ENCODE assay signal across 8 mouse cellular contexts in genomic region chr14:30716953-30717285, GRCm38 (mm10). TPM values are rescaled to one million over a fixed set of nuclear protein-coding genes. Genes with fewer than 3 reads are reported as not detected.
DNase-seq lines count a peak whose midpoint lies in the region; ATAC-seq and TF ChIP-seq lines count a peak whose summit lies in the region.

No protein-coding gene starts in this region.

- peak; percentile 17 for ATAC-seq in granulocyte monocyte progenitor cell, adult 5-6 weeks (replicated peaks; ENCODE audit: poor library complexity, severe bottlenecking)
- no peak for ATAC-seq in limb, embryonic 14.5 days (ENCODE audit: low FRiP score, low read depth)
- ATAC-seq in neural tube, embryonic 12.5 days (ENCODE audit: low FRiP score, low read depth): no peak

- H3K36me3 ChIP-seq in limb, embryonic 14.5 days (ENCODE audit: control insufficient read depth, insufficient read depth, low read length): no peaks in the 10 kb centered on the region
- H3K36me3 ChIP-seq in neural tube, embryonic 12.5 days: no peaks in the 10 kb centered on the region

- peaks cover 5% of the 10 kb centered on the region for H3K4me1 ChIP-seq in limb, embryonic 14.5 days (ENCODE audit: control insufficient read depth, insufficient read depth, low read length)
- H3K4me1 ChIP-seq in neural tube, embryonic 12.5 days: peaks cover 7% of the 10 kb centered on the region; the same call in 1 of the 2 replicates

- WGBS in limb, embryonic 14.5 days: 5% methylated on average over 7 of the region's 7 CpGs
- 8% methylated on average over 7 of the region's 7 CpGs for whole genome bisulfite sequencing in neural tube, embryonic 12.5 days

- no peak for DNase-seq in layer of hippocampus, adult 2 months (ENCODE audit: low spot score in 2 of 2)
- DNase-seq in layer of hippocampus, adult 8-10 months (ENCODE audit: low spot score in 2 of 2): no peak
- peak; percentile 39 for DNase-seq in adipocyte (ENCODE audit: low spot score)
- DNase-seq in limb, embryonic 14.5 days (ENCODE audit: low spot score): no peak
- DNase-seq in right cerebral cortex, postnatal 14 days: no peak
- no peak for DNase-seq in urinary bladder, adult 18-20 months (ENCODE audit: low spot score in 2 of 2)

- peak overlapping the region; percentile 96 for H3K27ac ChIP-seq in layer of hippocampus, adult 2 months
- no peak overlapping the region for H3K27ac ChIP-seq in limb, embryonic 14.5 days (replicated peaks; ENCODE audit: low read depth, low read length)
- H3K27ac ChIP-seq in neural tube, embryonic 12.5 days: no peak overlapping the region

- peak overlapping the region; percentile 86 for H3K4me2 ChIP-seq in limb, embryonic 14.5 days (replicated peaks; ENCODE audit: low read depth, low read length, severe bottlenecking)
- H3K4me2 ChIP-seq in neural tube, embryonic 12.5 days (replicated peaks): peak overlapping the region; percentile 82

- TF ChIP-seq CTCF in layer of hippocampus, adult 2 months (conservative IDR thresholded peaks at IDR 0.05): no peak

- H3K4me3 ChIP-seq in layer of hippocampus, adult 2 months: peak overlapping the region; percentile 96
- H3K4me3 ChIP-seq in limb, embryonic 14.5 days (replicated peaks; ENCODE audit: low read length): peak overlapping the region; percentile 86
- peak overlapping the region; percentile 96 for H3K4me3 ChIP-seq in neural tube, embryonic 12.5 days

- no peaks in the 10 kb centered on the region for H3K9me3 ChIP-seq in limb, embryonic 14.5 days (ENCODE audit: control insufficient read depth, low read length)
- H3K9me3 ChIP-seq in neural tube, embryonic 12.5 days: no peaks in the 10 kb centered on the region

- H3K27me3 ChIP-seq in limb, embryonic 14.5 days (ENCODE audit: control insufficient read depth, insufficient read depth, low read length): no peaks in the 10 kb centered on the region
- 0 out of 2 replicates have a peak, but pooled peaks cover 4% of the 10 kb centered on the region for H3K27me3 ChIP-seq in neural tube, embryonic 12.5 days (replicated peaks)

- H3K9ac ChIP-seq in limb, embryonic 14.5 days (ENCODE audit: low read depth, low read length, severe bottlenecking): peak overlapping the region; percentile 93
- peak overlapping the region; percentile 92; the same call in 1 of the 2 replicates for H3K9ac ChIP-seq in neural tube, embryonic 12.5 days

- TF ChIP-seq POLR2A in limb, embryonic 14.5 days (IDR thresholded peaks at IDR 0.05; ENCODE audit: borderline replicate concordance, extremely low read depth, insufficient read depth, insufficient read length): no peak

RNA-seq across cellular contexts. Expression of gene Sfmbt1, which starts 2.3 kb away (rescaled TPM):
- total RNA-seq in layer of hippocampus, adult 2 months (2021): 10 to 100 TPM; 33.5 to 36.6 TPM
- 10 to 100 TPM; 36.1 to 39.2 (median 37.0) TPM for total RNA-seq in layer of hippocampus, adult 8-10 months (2022)
- total RNA-seq in granulocyte monocyte progenitor cell, adult 5-6 weeks (2014; fragmentation: Nextera tagmentation): 11.7 and 13.0 TPM in 2 replicates
- total RNA-seq in granulocyte monocyte progenitor cell, adult 5-6 weeks (2017): 8.1 and 13.5 TPM in 2 replicates
- 6.5 and 7.7 TPM in 2 replicates for polyA plus RNA-seq in limb, embryonic 14.5 days (2012; rRNA removed)
- 14.0 and 16.5 TPM in 2 replicates for polyA plus RNA-seq in limb, embryonic 14.5 days (2014; fragmentation: Nextera tagmentation; extraction: Ambion mirVana)
- polyA plus RNA-seq in neural tube, embryonic 12.5 days (2016; fragmentation: Nextera tagmentation; extraction: Ambion mirVana): 17.7 and 18.3 TPM in 2 replicates
